Mouse (Mus musculus) forebrain, embryonic 10.5 days (tissue): Measurements from ENCODE around the gene Wdfy1. TPM values are rescaled to one million over a fixed set of nuclear protein-coding genes. Genes with fewer than 3 reads are reported as not detected.
A peak's percentile ranks its signal among the peaks of the same experiment; 100 is the strongest.

Experiments
- DNase-seq: peaks from one replicate; pipeline ENCODE4 v3.0.0-alpha.2; 2017; ENCODE audit warnings: low spot score; ENCODE audit errors: extremely low spot score
- H3K27ac ChIP-seq: fragments of 300-500 bp; sonication (generic); 2 replicates; pipeline ENCODE4 v1.5.1; 2016; ENCODE audit warnings: mild to moderate bottlenecking
- H3K27me3 ChIP-seq: fragments of 300-500 bp; sonication (generic); 2 replicates; pipeline ENCODE4 v1.6.1; 2016; ENCODE audit warnings: mild to moderate bottlenecking; ENCODE audit not compliant: poor library complexity, severe bottlenecking
- H3K36me3 ChIP-seq: fragments of 300-500 bp; sonication (generic); replicated peaks from 2 replicates; pipeline ENCODE4 v1.6.1; 2016; ENCODE audit warnings: mild to moderate bottlenecking, moderate library complexity
- H3K4me1 ChIP-seq: fragments of 300-500 bp; sonication (generic); 2 replicates; pipeline ENCODE4 v1.6.1; 2016
- H3K4me3 ChIP-seq: fragments of 300-500 bp; sonication (generic); 2 replicates; pipeline ENCODE4 v1.5.1; 2016; ENCODE audit warnings: mild to moderate bottlenecking, moderate library complexity
- H3K9me3 ChIP-seq: fragments of 300-500 bp; sonication (generic); 2 replicates; pipeline ENCODE4 v1.6.1; 2016; ENCODE audit warnings: mild to moderate bottlenecking, moderate library complexity
- WGBS: fragments of 180-500 bp; shearing (Covaris S2); methylation state at CpG from one replicate; pipeline ENCODE4 v1.1.7; 2016; 5-methylcytosine and 5-hydroxymethylcytosine counted together
- polyA plus RNA-seq: library from polyadenylated mRNA; unstranded; fragments of >200 nt; fragmentation: Nextera tagmentation; extraction: Ambion mirVana; gene quantifications from 2 replicates; pipeline ENCODE4 v1.2.1, GENCODE M21; 2016

Gene Wdfy1
- polyA plus RNA-seq: 37.8 and 38.3 TPM in 2 replicates

DNA sequence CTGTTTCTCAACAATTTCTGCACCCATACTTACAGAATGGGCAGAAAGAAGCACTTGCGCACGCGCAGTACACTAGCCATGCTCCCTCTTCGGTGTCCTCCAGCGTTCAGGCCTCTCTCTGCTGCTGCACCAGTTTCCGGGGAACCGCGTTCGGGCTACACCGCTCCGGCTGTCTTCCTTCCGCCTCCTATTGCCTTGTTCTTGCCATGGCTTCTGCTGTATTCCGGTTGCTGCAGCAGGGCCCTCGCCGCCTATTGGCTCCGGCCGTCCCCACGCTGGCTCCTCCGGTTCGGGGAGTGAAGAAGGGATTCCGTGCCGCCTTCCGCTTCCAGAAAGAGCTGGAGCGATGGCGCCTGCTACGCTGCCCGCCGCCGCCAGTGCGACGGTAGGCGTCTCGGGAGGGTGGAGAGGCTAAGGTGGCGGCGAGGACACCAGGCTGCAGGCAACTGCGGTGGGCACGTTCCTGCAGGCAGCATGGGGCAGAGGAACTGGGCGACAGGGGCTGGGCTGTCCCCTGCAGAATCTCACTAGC lies at the start of gene Wdfy1, which contains the start of gene Mrpl44:
Gene Wdfy1, minus strand, starts transcription at position 217 of the 532 bp plus-strand sequence.
Gene Mrpl44, plus strand, starts transcription at position 92 of the 532 bp plus-strand sequence.
- Histone ChIP-seq H3K9me3 (no peaks in the 10 kb centered on the region), H3K4me3 (peak within 1 kb of the TSS; percentile 96), H3K27ac (peak within 1 kb of the TSS; percentile 96), H3K27me3 (no peaks in the 10 kb centered on the region), H3K4me1 (peaks cover 7% of the 10 kb centered on the region), H3K36me3 (peaks cover 35% of the 10 kb centered on the region)
- WGBS: under 1% methylated on average over 38 of the region's 38 CpGs
- peak; percentile 98 for DNase-seq

DNA sequence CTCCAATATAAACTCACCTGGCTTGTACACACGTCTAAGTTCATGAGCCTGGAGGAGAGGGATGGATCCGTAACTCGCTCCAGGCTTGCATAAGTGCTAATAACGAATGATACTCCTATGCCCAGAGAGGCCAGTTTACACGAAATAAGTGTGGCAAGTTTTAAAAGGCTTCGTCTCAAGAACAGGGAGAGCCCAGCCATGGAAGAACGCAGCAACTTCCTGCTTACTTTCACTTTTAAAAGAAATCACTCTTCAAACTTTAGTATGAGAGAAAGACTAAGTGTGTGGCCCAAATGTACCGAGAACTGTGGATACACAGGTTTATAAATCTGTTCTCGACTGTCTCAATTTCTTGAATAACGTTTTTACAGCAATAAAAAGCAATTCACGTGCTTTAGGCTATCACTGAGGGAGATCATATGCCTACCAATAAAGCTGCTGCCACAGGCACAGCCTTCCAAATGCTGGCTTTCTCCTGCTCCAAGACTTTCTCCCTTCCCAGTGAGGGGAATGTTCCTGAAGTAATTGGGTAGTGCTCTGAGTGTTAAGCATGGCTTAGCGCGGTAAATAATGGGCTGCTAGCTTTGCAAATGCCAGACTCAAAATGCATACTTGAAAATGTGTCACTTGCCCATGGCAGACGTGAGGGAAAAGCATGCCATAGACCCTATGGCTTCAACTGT lies 48.1 kb upstream of the Wdfy1 start:
- Histone ChIP-seq H3K4me1 (peaks cover 16% of the 10 kb centered on the region), H3K27ac (no peak overlapping the region), H3K4me3 (no peak overlapping the region), H3K36me3 (peaks cover 4% of the 10 kb centered on the region; the same call in 1 of the 2 replicates), H3K27me3 (no peaks in the 10 kb centered on the region), H3K9me3 (no peaks in the 10 kb centered on the region)
- WGBS: 85% methylated on average over 14 of the region's 14 CpGs
- DNase-seq: no peak

DNA sequence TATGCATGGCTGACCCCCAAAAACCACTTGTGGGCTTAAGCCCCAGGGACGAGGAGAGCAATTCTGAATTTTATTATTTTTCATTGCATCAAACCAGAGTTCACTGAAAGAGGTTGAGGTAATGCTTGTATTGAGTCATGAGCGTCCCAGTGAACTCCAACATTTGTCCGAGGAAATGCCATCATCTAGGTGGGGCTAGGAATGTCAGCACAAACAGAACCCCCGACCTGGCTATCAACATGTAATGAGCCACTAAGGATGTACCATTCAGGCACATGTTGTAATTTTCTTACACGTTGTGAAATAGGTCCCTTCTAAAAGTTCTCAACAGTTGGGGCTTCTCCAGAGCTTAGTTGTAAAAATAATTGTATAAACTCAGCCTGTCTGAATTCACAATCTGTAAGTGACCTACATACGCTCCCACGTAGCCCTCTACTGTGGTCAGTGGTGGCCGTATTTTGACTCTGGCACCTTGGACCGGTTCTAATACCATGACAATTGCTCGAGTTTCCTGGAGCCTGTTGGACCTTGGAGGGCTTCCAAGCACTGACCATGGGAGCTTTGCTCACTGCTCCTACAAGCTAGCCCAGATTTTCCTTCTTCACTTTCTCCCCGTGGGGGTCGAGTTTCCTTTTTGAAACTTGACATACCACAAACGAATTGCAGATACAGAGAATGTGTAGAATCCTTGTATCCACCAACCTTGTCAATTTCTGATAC lies 47.0 kb upstream of the Wdfy1 start:
- Histone ChIP-seq H3K27me3 (no peaks in the 10 kb centered on the region), H3K27ac (no peak overlapping the region), H3K4me1 (peaks cover 16% of the 10 kb centered on the region), H3K9me3 (no peaks in the 10 kb centered on the region), H3K36me3 (peaks cover 4% of the 10 kb centered on the region; the same call in 1 of the 2 replicates), H3K4me3 (no peak overlapping the region)
- WGBS: 81% methylated on average over 13 of the region's 13 CpGs
- DNase-seq: no peak

DNA sequence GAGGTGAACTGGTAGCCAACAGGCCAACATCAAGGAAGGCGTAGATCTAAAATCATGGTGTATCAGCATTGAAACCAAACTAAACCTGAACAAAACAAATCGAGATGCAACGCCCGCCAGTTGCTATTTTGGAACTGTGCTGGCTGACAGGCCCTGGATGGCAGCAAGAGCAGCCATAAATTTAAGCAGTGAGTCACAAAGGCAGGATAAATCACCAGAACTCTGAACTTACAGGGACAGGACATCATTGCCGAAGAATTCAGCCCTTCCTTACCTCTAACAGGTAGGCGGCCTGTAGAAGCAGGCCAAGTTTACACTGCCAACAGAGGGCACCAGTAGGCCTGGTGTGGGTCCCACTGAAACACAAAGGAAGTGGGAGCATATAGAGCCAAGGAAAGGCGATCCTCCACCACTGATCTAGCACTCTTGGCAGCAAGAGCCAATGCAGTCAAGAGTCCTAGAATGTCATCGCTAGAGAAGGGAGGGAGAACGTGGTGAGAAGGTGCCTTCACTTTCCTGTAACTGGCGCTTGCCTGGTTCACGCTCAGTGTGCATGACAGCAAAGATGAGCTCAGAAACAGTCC lies 43.4 kb upstream of the Wdfy1 start:
- H3K4me1 ChIP-seq: peaks cover 7% of the 10 kb centered on the region
- no peaks in the 10 kb centered on the region for H3K9me3 ChIP-seq
- no peaks in the 10 kb centered on the region for H3K27me3 ChIP-seq
- 93% methylated on average over 11 of the region's 11 CpGs for WGBS
- DNase-seq: no peak
- peaks cover 4% of the 10 kb centered on the region; the same call in 1 of the 2 replicates for H3K36me3 ChIP-seq
- no peak overlapping the region for H3K4me3 ChIP-seq
- H3K27ac ChIP-seq: no peak overlapping the region

DNA sequence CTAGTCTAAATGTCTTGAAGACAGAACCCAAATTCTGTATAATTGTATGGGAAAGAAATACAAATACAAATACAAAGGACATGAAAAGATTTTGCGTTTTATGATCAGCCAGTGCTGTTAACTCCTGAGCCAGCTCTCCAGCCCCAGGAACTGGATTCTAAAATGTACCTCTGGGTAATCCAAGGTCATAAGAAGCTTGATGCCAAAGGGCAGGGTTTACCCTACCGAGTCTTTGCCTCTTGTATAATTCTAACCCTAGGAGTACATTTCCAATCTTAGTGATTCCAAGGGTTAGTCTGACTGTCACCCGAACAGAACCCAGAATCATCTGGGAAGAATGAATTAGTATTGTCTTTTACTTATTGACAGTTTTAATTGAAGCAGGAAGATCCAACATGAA lies 39.5 kb upstream of the Wdfy1 start:
- 0 out of 2 replicates have a peak, but pooled peaks cover 3% of the 10 kb centered on the region for H3K36me3 ChIP-seq
- WGBS: 93% methylated on average over 3 of the region's 3 CpGs
- no peaks in the 10 kb centered on the region for H3K9me3 ChIP-seq
- H3K4me3 ChIP-seq: no peak overlapping the region
- H3K4me1 ChIP-seq: no peaks in the 10 kb centered on the region
- no peak overlapping the region for H3K27ac ChIP-seq
- no peaks in the 10 kb centered on the region for H3K27me3 ChIP-seq
- DNase-seq: no peak

DNA sequence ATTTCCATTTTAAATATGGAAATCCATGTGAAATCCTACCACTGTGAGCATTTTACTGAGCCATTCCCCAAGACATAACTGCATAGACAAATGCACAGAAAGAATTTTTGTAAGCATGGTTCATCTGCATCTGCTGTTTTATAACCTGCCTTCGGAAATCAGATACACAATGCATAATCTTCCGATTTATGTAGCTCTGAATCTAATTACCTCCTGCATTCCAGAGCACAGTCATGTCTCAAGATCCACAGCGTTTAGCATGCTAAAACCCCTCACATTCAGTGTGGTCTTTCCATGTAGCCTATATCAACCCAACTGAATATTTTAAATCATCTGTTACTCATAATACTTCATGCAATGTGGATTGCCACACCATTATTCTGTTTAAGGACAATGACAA lies 33.5 kb upstream of the Wdfy1 start:
- no peak for DNase-seq
- WGBS: 91% methylated on average over 3 of the region's 3 CpGs
- Histone ChIP-seq H3K4me3 (no peak overlapping the region), H3K27me3 (no peaks in the 10 kb centered on the region), H3K27ac (no peak overlapping the region), H3K9me3 (no peaks in the 10 kb centered on the region), H3K4me1 (no peaks in the 10 kb centered on the region), H3K36me3 (peaks cover 6% of the 10 kb centered on the region; the same call in 1 of the 2 replicates)

DNA sequence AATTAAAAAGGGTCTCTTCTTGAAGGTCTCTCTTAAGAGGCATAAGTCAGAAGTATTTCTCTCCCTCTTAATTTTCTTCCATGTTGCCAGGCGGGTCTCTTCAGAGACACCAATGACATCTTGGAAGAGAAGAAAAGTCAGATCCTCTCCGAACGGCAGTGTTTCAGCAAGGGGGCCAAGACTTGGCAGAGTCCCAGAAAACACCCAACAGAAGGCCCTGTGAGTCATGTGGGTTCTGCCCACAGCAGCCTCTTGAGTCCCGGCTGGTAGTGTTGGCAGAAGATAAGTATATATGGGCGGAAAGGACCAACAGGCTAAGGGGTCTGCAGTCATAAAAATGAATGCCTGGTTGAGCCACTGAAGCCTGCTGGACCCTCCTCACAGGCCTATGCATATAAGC lies 30.9 kb upstream of the Wdfy1 start:
- peaks cover 8% of the 10 kb centered on the region for H3K36me3 ChIP-seq
- DNase-seq: no peak
- H3K4me1 ChIP-seq: no peaks in the 10 kb centered on the region
- H3K27ac ChIP-seq: no peak overlapping the region
- no peaks in the 10 kb centered on the region for H3K9me3 ChIP-seq
- no peaks in the 10 kb centered on the region for H3K27me3 ChIP-seq
- H3K4me3 ChIP-seq: no peak overlapping the region
- 93% methylated on average over 5 of the region's 5 CpGs for WGBS

DNA sequence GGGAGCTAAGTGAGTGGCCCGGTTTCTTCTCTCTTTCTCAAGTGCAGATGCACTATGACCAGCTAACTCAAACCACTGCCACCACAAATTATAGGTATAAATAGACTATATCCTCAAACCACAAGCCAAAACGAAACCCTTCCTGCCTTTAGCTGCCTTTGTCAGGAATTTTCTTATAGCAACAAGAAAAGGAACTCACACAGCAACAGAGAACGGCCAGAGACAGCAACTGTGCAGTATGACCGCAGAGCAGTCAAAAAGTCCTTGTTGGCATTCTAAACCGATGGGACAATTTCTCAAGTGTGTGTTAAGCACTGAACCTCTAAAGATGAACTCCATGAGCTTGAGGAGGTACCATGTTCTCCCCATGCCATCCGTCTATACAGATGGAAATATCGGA lies 27.7 kb upstream of the Wdfy1 start:
- H3K4me3 ChIP-seq: no peak overlapping the region
- 90% methylated on average over 7 of the region's 7 CpGs for WGBS
- no peaks in the 10 kb centered on the region for H3K27me3 ChIP-seq
- H3K36me3 ChIP-seq: peaks cover 8% of the 10 kb centered on the region
- H3K4me1 ChIP-seq: no peaks in the 10 kb centered on the region
- no peak overlapping the region for H3K27ac ChIP-seq
- no peak for DNase-seq
- H3K9me3 ChIP-seq: no peaks in the 10 kb centered on the region

DNA sequence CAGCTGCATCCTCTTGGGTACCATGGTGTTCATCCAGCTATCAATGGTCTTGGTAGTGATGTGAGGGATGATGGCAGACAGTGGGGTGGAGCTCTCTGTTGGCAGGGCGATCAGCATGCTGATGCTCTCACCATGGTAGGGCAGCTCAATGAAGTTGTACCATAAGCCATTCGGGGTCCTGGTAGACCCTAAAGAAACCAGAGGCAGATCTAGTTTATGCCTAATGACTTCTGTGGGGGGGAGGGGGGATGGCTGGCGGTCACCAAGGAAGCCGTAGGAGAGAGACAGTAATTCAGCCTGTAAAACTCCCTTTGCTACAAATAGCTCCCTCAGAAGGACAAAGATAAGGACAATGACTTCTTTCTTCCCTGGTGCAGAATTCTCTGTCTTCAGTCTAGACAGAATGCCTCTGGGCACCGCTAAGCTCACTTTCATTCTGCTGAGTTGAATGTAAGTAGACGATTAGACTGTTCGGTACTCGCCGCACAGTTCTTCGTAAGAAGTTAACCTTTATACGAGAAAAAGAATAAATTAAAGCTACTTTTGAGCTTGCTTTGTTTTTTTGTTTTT lies 27.0 kb upstream of the Wdfy1 start:
- H3K4me1 ChIP-seq: no peaks in the 10 kb centered on the region
- peaks cover 8% of the 10 kb centered on the region for H3K36me3 ChIP-seq
- no peaks in the 10 kb centered on the region for H3K27me3 ChIP-seq
- 79% methylated on average over 11 of the region's 11 CpGs for WGBS
- DNase-seq: no peak
- H3K27ac ChIP-seq: no peak overlapping the region
- no peaks in the 10 kb centered on the region for H3K9me3 ChIP-seq
- no peak overlapping the region for H3K4me3 ChIP-seq

DNA sequence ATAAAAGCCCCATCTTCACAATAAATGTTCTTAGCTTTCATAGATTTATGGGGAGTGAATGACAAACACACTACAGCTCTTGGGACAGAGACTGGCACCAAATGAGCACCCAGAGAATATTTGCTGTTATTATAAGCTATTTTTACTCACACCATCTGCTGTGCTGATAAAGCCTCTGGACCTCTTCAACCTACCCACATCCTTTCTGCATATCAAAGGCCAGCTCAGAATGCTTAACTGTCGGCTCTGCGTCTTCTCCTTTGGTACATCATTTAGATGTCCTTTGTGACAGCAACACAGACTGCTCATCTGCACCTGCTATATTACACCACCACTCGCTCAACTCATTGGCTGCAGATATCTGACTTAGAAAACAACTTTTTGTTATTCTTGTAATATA lies 21.1 kb upstream of the Wdfy1 start:
- Histone ChIP-seq H3K9me3 (no peaks in the 10 kb centered on the region), H3K27me3 (no peaks in the 10 kb centered on the region), H3K4me1 (no peaks in the 10 kb centered on the region), H3K27ac (no peak overlapping the region), H3K36me3 (no peaks in the 10 kb centered on the region), H3K4me3 (no peak overlapping the region)
- no peak for DNase-seq
- WGBS: 92% methylated on average over 3 of the region's 3 CpGs

DNA sequence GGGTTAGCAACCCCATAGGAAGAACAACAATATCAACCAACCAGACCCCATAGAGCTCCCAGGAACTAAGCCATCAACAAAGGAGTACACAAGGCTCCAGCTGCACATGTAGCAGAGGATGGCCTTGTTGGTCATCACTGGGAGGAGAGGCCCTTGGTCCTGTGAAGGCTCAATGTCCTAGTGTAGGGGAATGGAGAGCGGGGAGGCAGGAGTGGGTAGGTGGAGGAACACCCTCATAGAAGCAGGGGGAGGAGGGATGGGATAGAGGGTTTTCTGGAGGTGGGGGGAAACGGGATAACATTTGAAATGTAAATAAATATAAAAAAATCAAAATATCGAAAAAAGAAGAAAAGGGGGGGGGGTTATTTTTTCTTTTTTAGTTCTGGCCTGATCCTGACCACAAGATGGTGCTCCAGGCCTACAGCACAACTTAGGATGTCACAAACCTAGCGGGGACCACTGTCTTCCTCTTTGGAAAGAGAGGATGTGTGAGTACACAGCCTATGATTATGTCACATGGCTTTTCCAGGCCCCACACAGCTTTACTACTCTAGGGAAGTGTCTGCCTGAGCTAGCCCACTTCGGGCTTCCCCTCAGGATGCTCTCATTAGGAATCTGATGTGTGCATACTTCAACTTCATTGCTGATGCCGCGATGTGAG lies 10.5 kb upstream of the Wdfy1 start:
- H3K27ac ChIP-seq: no peak overlapping the region
- 73% methylated on average over 7 of the region's 7 CpGs for WGBS
- no peak for DNase-seq

DNA sequence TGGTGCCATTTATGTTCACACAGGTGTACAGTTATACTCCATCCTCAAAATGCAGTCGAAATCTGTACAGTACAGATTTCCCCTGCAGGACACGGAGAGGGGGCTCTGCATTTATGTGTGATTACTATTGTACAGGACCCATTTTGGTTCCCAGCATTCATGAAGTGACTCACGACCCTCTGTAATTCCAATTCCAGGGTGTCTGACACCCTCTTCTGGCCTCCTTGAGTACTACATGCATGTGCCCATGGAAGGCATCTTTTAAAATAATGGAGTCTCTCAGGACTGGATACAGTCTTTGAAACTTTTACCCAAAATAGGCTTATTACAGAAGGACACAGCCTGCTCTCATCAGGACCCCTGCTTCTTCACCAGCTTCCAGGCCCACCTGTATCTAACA lies 6.5 kb upstream of the Wdfy1 start:
- no peaks in the 10 kb centered on the region for H3K4me1 ChIP-seq
- 85% methylated on average over 3 of the region's 3 CpGs for WGBS
- H3K27me3 ChIP-seq: no peaks in the 10 kb centered on the region
- H3K27ac ChIP-seq: no peak overlapping the region
- H3K4me3 ChIP-seq: no peak overlapping the region
- DNase-seq: no peak
- peaks cover 65% of the 10 kb centered on the region for H3K36me3 ChIP-seq
- H3K9me3 ChIP-seq: no peaks in the 10 kb centered on the region

More for the DNA sequence above, 10.5 kb upstream of the Wdfy1 start:
- Histone ChIP-seq H3K4me1 (no peaks in the 10 kb centered on the region), H3K9me3 (no peaks in the 10 kb centered on the region), H3K27me3 (no peaks in the 10 kb centered on the region), H3K4me3 (no peak overlapping the region), H3K36me3 (peaks cover 27% of the 10 kb centered on the region)
